Mouse (Mus musculus) kidney, embryonic 16.5 days (tissue): ENCODE results near the gene Phf12. TPM values are rescaled to one million over a fixed set of nuclear protein-coding genes. Genes with fewer than 3 reads are reported as not detected.

Experiments used
- microRNA counts: library from miRNA; unstranded; fragments of <30 nt; microRNA quantifications from one replicate; lab custom pipeline; 2016
- microRNA-seq: library from miRNA; unstranded; fragments of <30 nt; microRNA quantifications from one replicate; pipeline ENCODE4, GENCODE M21; 2016
- polyA plus RNA-seq: library from polyadenylated mRNA; unstranded; fragments of >200 nt; fragmentation: Nextera tagmentation; extraction: Ambion mirVana; gene quantifications from 2 replicates; pipeline ENCODE4 v1.2.1, GENCODE M21; 2015

Phf12 gene
- polyA plus RNA-seq, 1 experiment from 2014 or later, result 15.9 TPM

MicroRNA genes within 50 kb of the gene (microRNA counts, 519-probe panel; counts per million panel counts)
- microRNA mmu-miR-144 (lab: Ali Mortazavi, UCI) (4,071 counts per million, percentile 90 among the panel's probes with 10 or more counts), microRNA mmu-miR-451 (lab: Ali Mortazavi, UCI) (3,819 counts per million, percentile 86 among the panel's probes with 10 or more counts)

Small RNA genes within 50 kb of the gene (microRNA-seq; reads per million reads assigned to microRNA genes)
- gene Mir144 (119 reads per million, percentile 57 among the genes with 10 or more reads in this experiment), gene Mir451a (not detected), gene Mir451b (not detected)

Other genes starting within 250 kb of the Phf12 start
- 32.4 and 38.1 TPM in 2 replicates for gene Myo18a, start 219.5 kb upstream of the Phf12 start, polyA plus RNA-seq
- gene Gm10277, start 195.0 kb upstream of the Phf12 start, polyA plus RNA-seq, result 1.5 and 1.6 TPM in 2 replicates
- gene Pipox, start 88.7 kb upstream of the Phf12 start, polyA plus RNA-seq, result 14.7 and 16.0 TPM in 2 replicates
- 0.19 and 0.27 TPM in 2 replicates for gene Sez6, start 52.0 kb upstream of the Phf12 start, polyA plus RNA-seq
- gene Dhrs13, start 49.5 kb downstream of the Phf12 start, polyA plus RNA-seq, result 17.0 and 17.1 TPM in 2 replicates
- 57.4 and 61.1 TPM in 2 replicates for gene Flot2, start 55.2 kb downstream of the Phf12 start, polyA plus RNA-seq
- gene Eral1, start 97.6 kb downstream of the Phf12 start, polyA plus RNA-seq, result 41.0 and 41.6 TPM in 2 replicates
- 14.8 and 19.3 TPM in 2 replicates for gene Fam222b, start 111.9 kb downstream of the Phf12 start, polyA plus RNA-seq
- gene Traf4, start 182.8 kb downstream of the Phf12 start, polyA plus RNA-seq, result 108 and 110 TPM in 2 replicates
- 27.9 and 29.1 TPM in 2 replicates for gene Nek8, start 193.9 kb downstream of the Phf12 start, polyA plus RNA-seq
- gene Tlcd1, start 194.0 kb downstream of the Phf12 start, polyA plus RNA-seq, result 35.1 and 36.1 TPM in 2 replicates
- gene Rpl23a, start 200.8 kb downstream of the Phf12 start, polyA plus RNA-seq, result 1,090 and 1,147 TPM in 2 replicates
- gene Rab34, start 205.7 kb downstream of the Phf12 start, polyA plus RNA-seq, result 128 and 130 TPM in 2 replicates
- gene Proca1, start 210.6 kb downstream of the Phf12 start, polyA plus RNA-seq, result 4.5 and 4.8 TPM in 2 replicates